Mouse (Mus musculus): ENCODE data around the gene Cyp4f40. TPM values are rescaled to one million over a fixed set of nuclear protein-coding genes. Genes with fewer than 3 reads are reported as not detected.
"Not testable (repeated sequence)": the region's sequence is repeated elsewhere in the genome, so short reads cannot be mapped to it uniquely, and the experiment has no call there.

The Cyp4f40 gene
- total RNA-seq, 1 experiment from 2014 or later = not detected

DNA sequence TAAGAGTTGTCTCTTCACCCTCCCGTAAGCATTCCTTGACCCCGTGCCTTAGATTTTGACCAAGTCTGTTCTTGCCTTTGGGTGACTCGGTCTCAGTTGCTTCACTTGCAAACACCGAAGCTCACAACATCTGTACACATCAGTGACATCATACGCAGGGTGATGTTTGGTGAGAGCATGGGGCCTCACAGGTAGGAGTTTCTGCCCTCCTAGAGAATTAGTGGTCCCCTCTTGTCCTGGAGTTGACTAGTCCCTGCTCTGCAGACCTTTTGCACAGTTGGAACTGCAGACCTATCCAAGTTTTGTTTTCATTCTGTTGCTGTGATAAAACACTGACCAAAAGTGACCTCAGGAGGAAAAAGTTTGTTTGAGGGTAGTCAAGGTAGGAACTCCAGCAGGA, 28.0 kb downstream of the Cyp4f40 start:
- ATAC-seq (replicated peaks; ENCODE audit: insufficient number of reproducible peaks, low FRiP score, low TSS enrichment, poor library complexity, severe bottlenecking) = no peak

DNA sequence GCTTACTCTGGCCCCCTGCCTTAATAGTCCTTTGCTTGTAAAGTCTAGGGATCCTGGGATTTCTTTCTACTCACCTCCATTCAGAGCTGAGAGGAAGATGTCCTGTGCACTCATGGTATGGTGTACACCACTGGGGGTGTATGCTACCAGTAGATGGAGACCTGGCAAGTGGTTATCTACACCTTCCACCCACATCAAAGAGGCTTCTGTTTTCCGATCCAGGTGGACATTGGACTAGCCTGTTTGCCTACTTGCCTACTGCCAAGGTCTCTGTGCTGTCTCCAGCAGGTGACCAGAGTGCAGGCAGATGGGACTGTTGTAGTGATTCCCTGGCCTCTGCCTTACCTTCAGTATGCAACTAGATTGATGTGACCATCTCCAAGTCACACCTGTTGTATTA, 32.3 kb downstream of the Cyp4f40 start:
- no peak for ATAC-seq (replicated peaks; ENCODE audit: insufficient number of reproducible peaks, low FRiP score, low TSS enrichment, poor library complexity, severe bottlenecking)

DNA sequence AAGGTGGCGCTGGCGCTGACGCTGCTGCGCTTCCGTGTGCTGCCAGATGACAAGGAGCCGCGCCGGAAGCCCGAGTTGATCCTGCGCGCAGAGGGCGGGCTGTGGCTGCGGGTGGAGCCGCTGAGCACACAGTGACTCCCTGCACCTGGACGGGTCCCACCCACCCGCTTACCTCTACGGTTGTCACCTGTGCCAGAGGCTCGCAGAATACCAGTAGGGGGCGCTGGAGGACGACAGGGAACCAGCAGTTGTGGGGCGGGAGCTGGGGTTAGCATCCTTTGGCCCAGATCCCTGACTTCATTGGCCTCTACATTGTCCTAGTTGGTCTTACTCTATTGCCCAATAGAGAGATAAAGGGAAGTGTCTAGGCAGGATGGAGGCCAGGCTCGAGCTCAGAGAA, 44.1 kb downstream of the Cyp4f40 start:
- no peak for ATAC-seq (replicated peaks; ENCODE audit: insufficient number of reproducible peaks, low FRiP score, low TSS enrichment, poor library complexity, severe bottlenecking)

DNA sequence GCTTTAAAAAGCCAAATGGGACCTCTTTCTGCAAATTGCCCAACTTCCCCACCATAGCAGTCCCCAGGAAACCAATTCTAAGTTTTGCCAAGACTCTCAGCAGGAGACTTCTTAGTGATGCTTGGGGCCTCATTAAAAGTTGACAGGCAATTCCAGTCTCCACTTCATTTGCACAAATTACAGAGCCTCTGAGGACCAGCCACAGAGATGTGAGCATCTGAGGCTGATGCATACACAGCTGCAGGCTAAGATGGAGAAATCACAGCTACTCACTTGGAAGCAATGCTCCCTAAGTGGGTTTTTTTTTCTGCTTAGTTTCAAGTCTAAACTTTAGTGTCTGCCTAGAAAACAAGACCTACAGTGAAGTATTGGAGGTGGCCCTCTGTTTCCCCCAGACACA, 51.8 kb downstream of the Cyp4f40 start:
- not testable (repeated sequence) for ATAC-seq (replicated peaks; ENCODE audit: insufficient number of reproducible peaks, low FRiP score, low TSS enrichment, poor library complexity, severe bottlenecking)

DNA sequence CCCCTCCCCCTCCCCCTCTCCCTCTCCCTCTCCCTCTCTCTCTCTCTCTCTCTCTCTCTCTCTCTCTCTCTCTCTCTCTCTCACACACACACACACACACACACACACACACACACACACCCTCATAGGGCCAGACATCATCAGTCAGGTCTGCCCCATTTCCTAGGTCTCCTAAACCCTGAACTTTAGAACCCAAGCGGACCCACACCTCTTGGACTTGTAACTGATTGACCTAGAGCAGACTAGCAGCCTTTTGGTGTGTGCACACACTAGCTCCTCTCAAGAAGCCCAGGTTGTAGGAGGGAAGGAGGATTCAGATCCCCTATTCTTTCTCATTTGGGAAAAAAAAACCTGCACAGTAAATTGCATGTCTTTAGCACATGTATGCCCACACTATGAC, 63.5 kb downstream of the Cyp4f40 start:
- not testable (repeated sequence) for ATAC-seq (replicated peaks; ENCODE audit: insufficient number of reproducible peaks, low FRiP score, low TSS enrichment, poor library complexity, severe bottlenecking)

DNA sequence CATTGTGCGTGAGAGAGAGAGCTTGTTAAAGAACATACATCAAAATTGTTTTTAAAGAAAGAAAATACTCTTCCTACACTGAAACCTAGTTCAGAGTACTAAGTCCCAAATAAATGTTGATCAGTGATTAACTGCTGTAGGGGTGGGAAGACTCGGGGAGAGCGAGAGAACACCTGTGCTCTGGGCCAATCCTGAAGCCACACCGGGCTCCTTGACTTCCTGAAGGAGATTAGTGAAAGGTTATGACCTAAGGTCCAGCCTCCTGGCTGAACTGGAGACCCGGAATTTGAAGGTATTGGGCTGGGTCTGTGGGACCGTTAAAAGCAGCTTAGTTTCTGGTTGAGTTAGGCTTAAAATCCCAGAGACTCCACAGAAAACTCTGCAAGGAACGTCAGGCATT, 64.1 kb downstream of the Cyp4f40 start:
- ATAC-seq (replicated peaks; ENCODE audit: insufficient number of reproducible peaks, low FRiP score, low TSS enrichment, poor library complexity, severe bottlenecking) = no peak

DNA sequence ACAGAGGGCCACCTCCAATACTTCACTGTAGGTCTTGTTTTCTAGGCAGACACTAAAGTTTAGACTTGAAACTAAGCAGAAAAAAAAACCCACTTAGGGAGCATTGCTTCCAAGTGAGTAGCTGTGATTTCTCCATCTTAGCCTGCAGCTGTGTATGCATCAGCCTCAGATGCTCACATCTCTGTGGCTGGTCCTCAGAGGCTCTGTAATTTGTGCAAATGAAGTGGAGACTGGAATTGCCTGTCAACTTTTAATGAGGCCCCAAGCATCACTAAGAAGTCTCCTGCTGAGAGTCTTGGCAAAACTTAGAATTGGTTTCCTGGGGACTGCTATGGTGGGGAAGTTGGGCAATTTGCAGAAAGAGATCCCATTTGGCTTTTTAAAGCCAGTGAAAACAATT, 67.7 kb downstream of the Cyp4f40 start:
- not testable (repeated sequence) for ATAC-seq (replicated peaks; ENCODE audit: insufficient number of reproducible peaks, low FRiP score, low TSS enrichment, poor library complexity, severe bottlenecking)

Other genes with a start within 250 kb of the Cyp4f40 start
- 7.1 to 34.0 TPM (median 12.8 TPM) in 3 replicates for gene Pglyrp2, start 234.7 kb upstream of the Cyp4f40 start, total RNA-seq (2017)
- gene Cyp4f39, start 206.2 kb upstream of the Cyp4f40 start, total RNA-seq (2017) = not detected in 3 replicates
- 0.11 to 1.2 TPM (median 1.1 TPM) in 3 replicates for gene Cyp4f17, start 152.8 kb upstream of the Cyp4f40 start, total RNA-seq (2017)
- 94.6 to 125 TPM (median 116 TPM) in 3 replicates for gene Cyp4f16, start 122.3 kb upstream of the Cyp4f40 start, total RNA-seq (2017)
- 0.11 to 0.57 TPM (median 0.19 TPM) in 3 replicates for gene Cyp4f37, start 37.6 kb upstream of the Cyp4f40 start, total RNA-seq (2017)
- not detected in 3 replicates for gene Cyp4f15, start 26.7 kb downstream of the Cyp4f40 start, total RNA-seq (2017)
- 48.5 to 60.7 TPM (median 59.6 TPM) in 3 replicates for gene Zfp871, start 129.4 kb downstream of the Cyp4f40 start, total RNA-seq (2017)
- 0.19 TPM in 1 of 3 replicates, not detected in the others for gene Zfp811, start 151.0 kb downstream of the Cyp4f40 start, total RNA-seq (2017)
- 4.2 to 8.3 TPM (median 6.1 TPM) in 3 replicates for gene Zfp799, start 171.4 kb downstream of the Cyp4f40 start, total RNA-seq (2017)
- gene Zfp870, start 232.7 kb downstream of the Cyp4f40 start, total RNA-seq (2017) = 6.6 to 8.9 TPM (median 8.6 TPM) in 3 replicates